Mouse (Mus musculus): Measurements from ENCODE around the gene Hist3h2ba. TPM values are rescaled to one million over a fixed set of nuclear protein-coding genes. Genes with fewer than 3 reads are reported as not detected.

The Hist3h2ba gene
- polyA plus RNA-seq, 1 experiment from 2014 or later = 359 TPM

DNA sequence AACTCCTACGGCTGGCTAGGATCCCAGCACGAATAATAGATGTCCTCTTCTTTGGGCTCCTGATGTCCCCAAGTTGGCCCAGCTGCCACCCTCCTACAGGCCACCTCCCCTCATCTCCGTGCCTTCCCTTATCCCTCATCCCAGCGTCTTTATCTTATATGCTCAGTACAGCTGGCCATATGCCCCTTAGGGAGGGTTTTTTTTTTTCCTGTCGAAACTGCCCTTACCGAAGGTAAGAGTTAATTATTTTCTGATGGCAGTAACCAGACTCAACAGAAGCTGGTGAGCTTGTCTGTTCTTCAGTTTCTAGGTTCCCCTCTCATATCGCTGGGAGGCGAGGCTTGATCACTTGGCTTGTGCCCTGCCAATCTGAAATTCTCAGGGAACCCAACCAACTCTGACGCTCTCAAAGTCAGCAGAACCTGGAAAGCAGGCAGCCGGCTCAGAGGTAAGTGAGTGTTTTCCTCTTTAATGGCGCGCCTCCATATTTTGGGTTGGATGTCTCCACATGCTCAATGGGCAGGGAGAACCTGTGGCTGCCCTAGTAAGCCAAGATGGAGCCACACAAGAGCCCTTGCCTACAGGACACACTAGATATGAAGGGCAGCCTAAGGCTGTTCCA lies 30.9 kb upstream of the Hist3h2ba start, which contains the start of gene Btnl10:
Btnl10 (plus strand) TSS at position 164 of the 622 bp plus-strand sequence.
- Histone ChIP-seq H3K9me3 (replicated peaks; ENCODE audit: control insufficient read depth, low read length) (no peaks in the 10 kb centered on the region), H3K4me2 (ENCODE audit: low read length) (no peak within 1 kb of the TSS), H3K4me1 (ENCODE audit: control insufficient read depth, insufficient read depth, low read length) (no peaks in the 10 kb centered on the region), H3K36me3 (ENCODE audit: control insufficient read depth, insufficient read depth, low read length) (no peaks in the 10 kb centered on the region), H3K9ac (ENCODE audit: low read length) (no peak within 1 kb of the TSS), H3K4me3 (ENCODE audit: low read depth, low read length) (no peak within 1 kb of the TSS), H3K27me3 (replicated peaks; ENCODE audit: control insufficient read depth, insufficient read depth, low read length) (no peaks in the 10 kb centered on the region), H3K27ac (ENCODE audit: low read depth, low read length) (no peak within 1 kb of the TSS)
- WGBS = 90% methylated on average over 12 of the region's 12 CpGs
- no peak for ATAC-seq
- no peak for DNase-seq (ENCODE audit: low spot score)

DNA sequence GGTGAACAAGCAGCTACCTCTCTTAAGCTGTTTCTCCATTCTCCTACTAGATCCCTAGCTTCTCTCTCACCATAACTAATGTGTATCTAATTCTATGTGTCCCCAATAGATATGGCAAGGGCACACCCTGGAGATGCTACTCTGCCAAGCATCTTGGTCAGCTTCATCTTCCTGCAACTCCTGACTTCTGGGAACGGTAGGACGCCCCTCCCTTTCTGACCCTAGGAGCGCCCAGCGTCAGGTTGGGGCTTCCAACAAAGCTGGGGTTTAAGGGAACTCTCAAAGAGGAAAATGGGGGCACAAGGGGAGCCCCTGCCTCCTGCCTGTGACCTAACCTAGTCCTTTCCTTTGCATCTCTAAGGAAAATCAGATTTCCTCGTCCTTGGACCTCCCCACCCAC lies 30.0 kb upstream of the Hist3h2ba start:
- Histone ChIP-seq H3K9ac (ENCODE audit: low read length) (no peak overlapping the region), H3K4me1 (ENCODE audit: control insufficient read depth, insufficient read depth, low read length) (no peaks in the 10 kb centered on the region), H3K9me3 (replicated peaks; ENCODE audit: control insufficient read depth, low read length) (no peaks in the 10 kb centered on the region), H3K27ac (ENCODE audit: low read depth, low read length) (no peak overlapping the region), H3K4me2 (ENCODE audit: low read length) (no peak overlapping the region), H3K4me3 (ENCODE audit: low read depth, low read length) (no peak overlapping the region), H3K27me3 (replicated peaks; ENCODE audit: control insufficient read depth, insufficient read depth, low read length) (no peaks in the 10 kb centered on the region), H3K36me3 (ENCODE audit: control insufficient read depth, insufficient read depth, low read length) (no peaks in the 10 kb centered on the region)
- DNase-seq (ENCODE audit: low spot score) (no peak), ATAC-seq (no peak)
- WGBS = 66% methylated on average over 5 of the region's 5 CpGs

DNA sequence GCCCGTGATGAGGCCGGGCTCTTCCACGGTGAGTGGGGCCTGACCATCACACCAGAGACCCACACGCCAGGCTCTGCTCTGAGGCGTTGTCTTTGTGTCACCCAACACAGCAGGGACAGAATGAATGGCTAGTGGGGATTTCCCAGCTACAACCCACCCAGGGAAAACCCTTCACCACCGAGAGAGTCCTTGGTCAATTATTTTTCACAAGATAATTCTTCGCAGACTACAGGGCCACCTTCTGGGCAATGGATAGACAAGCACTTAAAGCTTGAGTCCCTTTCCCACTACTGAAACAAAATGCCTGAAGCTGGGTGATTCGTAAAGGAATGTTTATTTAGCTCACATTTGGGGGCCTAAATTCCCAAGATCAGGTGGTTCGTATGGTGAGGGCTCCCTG lies 26.3 kb upstream of the Hist3h2ba start:
- no peaks in the 10 kb centered on the region for H3K27me3 ChIP-seq (replicated peaks; ENCODE audit: control insufficient read depth, insufficient read depth, low read length)
- DNase-seq (ENCODE audit: low spot score) (no peak), ATAC-seq (no peak)
- H3K9ac ChIP-seq (ENCODE audit: low read length) = no peak overlapping the region
- H3K36me3 ChIP-seq (ENCODE audit: control insufficient read depth, insufficient read depth, low read length) = no peaks in the 10 kb centered on the region
- no peak overlapping the region for H3K27ac ChIP-seq (ENCODE audit: low read depth, low read length)
- H3K9me3 ChIP-seq (replicated peaks; ENCODE audit: control insufficient read depth, low read length) = no peaks in the 10 kb centered on the region
- 85% methylated on average over 9 of the region's 9 CpGs for WGBS
- H3K4me1 ChIP-seq (ENCODE audit: control insufficient read depth, insufficient read depth, low read length) = no peaks in the 10 kb centered on the region
- no peak overlapping the region for H3K4me2 ChIP-seq (ENCODE audit: low read length)
- no peak overlapping the region for H3K4me3 ChIP-seq (ENCODE audit: low read depth, low read length)

DNA sequence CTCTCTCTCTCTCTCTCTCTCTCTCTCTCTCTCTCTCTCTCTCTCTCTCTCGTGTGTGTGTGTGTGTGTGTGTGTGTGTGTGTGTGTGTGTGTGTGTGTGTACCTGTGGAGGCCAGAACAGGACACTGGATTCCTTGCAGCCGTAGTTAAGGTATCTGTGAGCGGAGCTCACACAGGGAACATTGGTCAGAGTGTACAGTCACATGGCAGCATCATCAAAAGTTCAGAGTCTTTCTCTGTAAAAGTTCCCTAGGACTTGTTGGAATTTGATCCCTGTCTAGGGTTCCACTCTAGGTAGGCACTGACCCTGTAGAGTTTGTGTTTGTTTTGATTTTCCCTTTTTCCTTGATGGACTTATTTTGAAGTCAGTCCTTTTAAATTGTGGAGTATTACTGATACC lies 22.1 kb upstream of the Hist3h2ba start:
- ATAC-seq (no peak), DNase-seq (ENCODE audit: low spot score) (no peak)
- H3K4me2 ChIP-seq (ENCODE audit: low read length) = no peak overlapping the region
- peaks cover 9% of the 10 kb centered on the region for H3K36me3 ChIP-seq (ENCODE audit: control insufficient read depth, insufficient read depth, low read length)
- no peaks in the 10 kb centered on the region for H3K9me3 ChIP-seq (replicated peaks; ENCODE audit: control insufficient read depth, low read length)
- H3K4me1 ChIP-seq (ENCODE audit: control insufficient read depth, insufficient read depth, low read length) = no peaks in the 10 kb centered on the region
- no peak overlapping the region for H3K9ac ChIP-seq (ENCODE audit: low read length)
- no peak overlapping the region for H3K27ac ChIP-seq (ENCODE audit: low read depth, low read length)
- no peak overlapping the region for H3K4me3 ChIP-seq (ENCODE audit: low read depth, low read length)
- no peaks in the 10 kb centered on the region for H3K27me3 ChIP-seq (replicated peaks; ENCODE audit: control insufficient read depth, insufficient read depth, low read length)
- WGBS = 94% methylated on average over 2 of the region's 3 CpGs

DNA sequence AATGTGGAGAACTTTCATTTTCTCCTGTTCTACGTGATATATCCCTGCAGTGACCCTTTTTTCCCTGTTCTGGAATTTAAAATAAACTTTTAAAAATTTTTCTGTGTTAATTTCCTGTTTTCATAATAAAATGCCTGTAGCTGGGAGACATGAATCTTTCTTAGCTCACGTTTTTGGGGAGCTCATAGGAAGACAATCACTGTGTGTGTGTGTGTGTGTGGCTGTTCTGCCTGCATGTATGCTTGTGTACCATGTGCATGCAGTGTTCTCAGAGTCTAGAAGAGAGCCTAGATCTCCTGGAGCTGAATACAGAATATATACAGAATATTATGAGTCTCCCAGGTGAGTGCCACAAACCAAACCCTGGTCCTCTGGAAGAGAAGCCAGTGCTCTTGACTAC lies 21.7 kb upstream of the Hist3h2ba start:
- Histone ChIP-seq H3K9me3 (replicated peaks; ENCODE audit: control insufficient read depth, low read length) (no peaks in the 10 kb centered on the region), H3K4me2 (ENCODE audit: low read length) (no peak overlapping the region), H3K27me3 (replicated peaks; ENCODE audit: control insufficient read depth, insufficient read depth, low read length) (no peaks in the 10 kb centered on the region), H3K36me3 (ENCODE audit: control insufficient read depth, insufficient read depth, low read length) (peaks cover 13% of the 10 kb centered on the region), H3K27ac (ENCODE audit: low read depth, low read length) (no peak overlapping the region), H3K4me1 (ENCODE audit: control insufficient read depth, insufficient read depth, low read length) (no peaks in the 10 kb centered on the region), H3K4me3 (ENCODE audit: low read depth, low read length) (no peak overlapping the region), H3K9ac (ENCODE audit: low read length) (no peak overlapping the region)
- 80% methylated on average over 2 of the region's 2 CpGs for WGBS
- ATAC-seq = no peak
- DNase-seq (ENCODE audit: low spot score) = no peak

DNA sequence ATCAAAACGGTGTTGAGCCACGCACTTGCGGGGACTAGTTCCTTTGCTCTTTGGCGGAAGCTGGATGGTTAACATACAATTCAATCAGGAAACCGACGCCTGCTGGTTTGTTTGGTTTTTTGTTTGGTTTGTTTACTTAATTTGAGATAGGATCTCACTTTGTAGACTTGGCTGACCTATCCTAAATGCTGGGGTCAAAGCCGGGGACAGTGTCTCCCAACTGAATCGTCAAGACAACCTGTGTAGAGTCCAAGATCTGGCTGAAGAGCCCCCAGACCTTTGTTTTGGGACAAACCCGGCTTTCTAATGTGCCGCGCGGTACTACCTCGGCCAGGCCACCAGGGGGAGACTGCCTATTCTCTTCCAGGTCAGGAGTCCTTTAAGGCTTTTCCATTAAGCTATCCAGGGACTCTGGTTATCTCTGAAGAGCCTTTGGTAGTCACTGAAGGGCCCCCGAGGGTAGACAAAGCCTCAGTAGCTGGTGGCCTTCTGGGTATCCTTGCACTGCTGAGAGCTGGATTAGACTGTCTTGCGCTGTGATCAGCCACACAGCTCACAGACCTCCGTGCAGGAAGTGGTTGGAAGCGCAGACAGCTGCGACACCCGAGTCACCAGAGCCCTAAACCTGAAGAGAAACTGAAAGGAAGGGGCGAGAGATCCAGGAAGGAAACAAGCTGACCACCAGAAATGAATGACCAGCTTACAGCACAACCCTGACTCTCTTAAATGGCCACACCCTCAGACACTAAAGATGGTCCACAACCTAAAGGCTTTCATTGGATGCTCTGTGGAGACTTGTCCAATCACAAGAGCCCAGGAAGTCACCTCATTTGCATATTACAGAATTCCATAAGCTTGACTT lies 20.7 kb upstream of the Hist3h2ba start:
- Histone ChIP-seq H3K27me3 (replicated peaks; ENCODE audit: control insufficient read depth, insufficient read depth, low read length) (no peaks in the 10 kb centered on the region), H3K4me3 (ENCODE audit: low read depth, low read length) (no peak overlapping the region), H3K27ac (ENCODE audit: low read depth, low read length) (no peak overlapping the region), H3K9ac (ENCODE audit: low read length) (0 out of 2 replicates have a peak overlapping the region, but pooled peaks have one; percentile 7), H3K9me3 (replicated peaks; ENCODE audit: control insufficient read depth, low read length) (no peaks in the 10 kb centered on the region), H3K4me1 (ENCODE audit: control insufficient read depth, insufficient read depth, low read length) (no peaks in the 10 kb centered on the region), H3K36me3 (ENCODE audit: control insufficient read depth, insufficient read depth, low read length) (peaks cover 23% of the 10 kb centered on the region), H3K4me2 (ENCODE audit: low read length) (peak overlapping the region; percentile 28; the same call in 1 of the 2 replicates)
- WGBS = 36% methylated on average over 20 of the region's 20 CpGs
- DNase-seq (ENCODE audit: low spot score) = peak; percentile 79
- ATAC-seq = peak; percentile 66

DNA sequence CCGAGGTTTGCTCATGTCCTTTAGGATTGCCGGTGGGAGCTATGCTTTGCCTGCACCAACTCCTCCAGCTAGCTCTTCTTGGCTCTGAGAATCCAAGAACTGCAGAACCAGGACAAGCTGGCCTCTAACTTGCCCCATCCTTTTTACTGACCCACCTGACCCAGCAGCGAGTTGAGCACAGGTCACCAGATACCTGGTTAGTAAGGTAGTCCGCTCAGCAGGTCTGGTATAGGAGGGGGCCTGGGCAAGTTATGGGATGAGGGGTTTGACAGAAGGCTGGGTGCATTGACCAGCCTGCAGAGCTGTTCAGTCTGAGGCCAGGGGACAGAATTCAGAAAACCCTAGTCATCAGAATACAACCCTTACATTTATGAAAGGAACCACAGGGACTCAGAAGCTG lies 19.7 kb upstream of the Hist3h2ba start:
- Histone ChIP-seq H3K9me3 (replicated peaks; ENCODE audit: control insufficient read depth, low read length) (no peaks in the 10 kb centered on the region), H3K9ac (ENCODE audit: low read length) (no peak overlapping the region), H3K36me3 (ENCODE audit: control insufficient read depth, insufficient read depth, low read length) (peaks cover 33% of the 10 kb centered on the region), H3K27ac (ENCODE audit: low read depth, low read length) (no peak overlapping the region), H3K4me2 (ENCODE audit: low read length) (no peak overlapping the region), H3K27me3 (replicated peaks; ENCODE audit: control insufficient read depth, insufficient read depth, low read length) (no peaks in the 10 kb centered on the region), H3K4me3 (ENCODE audit: low read depth, low read length) (no peak overlapping the region), H3K4me1 (ENCODE audit: control insufficient read depth, insufficient read depth, low read length) (no peaks in the 10 kb centered on the region)
- no peak for DNase-seq (ENCODE audit: low spot score)
- ATAC-seq = no peak
- WGBS = 73% methylated on average over 4 of the region's 4 CpGs

DNA sequence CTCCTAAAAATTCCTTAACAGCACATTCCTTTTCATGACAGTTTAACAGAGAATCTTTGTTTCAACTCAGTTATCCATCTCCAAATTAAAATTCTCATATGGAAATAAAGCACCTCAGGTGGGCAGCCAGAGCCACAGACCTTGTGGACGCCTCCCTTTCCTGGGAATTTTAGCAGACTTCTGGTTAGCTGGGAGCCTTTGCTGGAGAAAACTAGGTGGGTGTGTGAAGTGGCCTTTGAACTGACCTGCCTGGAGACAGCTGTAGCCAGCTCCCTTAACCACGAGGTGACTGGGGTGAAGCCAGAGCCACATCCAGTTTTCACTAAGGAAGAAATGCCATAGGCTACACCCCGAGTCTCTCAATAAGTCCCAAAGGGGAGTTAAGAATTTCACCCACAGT lies 19.1 kb upstream of the Hist3h2ba start:
- H3K9me3 ChIP-seq (replicated peaks; ENCODE audit: control insufficient read depth, low read length) = no peaks in the 10 kb centered on the region
- H3K4me3 ChIP-seq (ENCODE audit: low read depth, low read length) = no peak overlapping the region
- no peaks in the 10 kb centered on the region for H3K27me3 ChIP-seq (replicated peaks; ENCODE audit: control insufficient read depth, insufficient read depth, low read length)
- no peak overlapping the region for H3K4me2 ChIP-seq (ENCODE audit: low read length)
- DNase-seq (ENCODE audit: low spot score) = no peak
- H3K4me1 ChIP-seq (ENCODE audit: control insufficient read depth, insufficient read depth, low read length) = no peaks in the 10 kb centered on the region
- no peak overlapping the region for H3K27ac ChIP-seq (ENCODE audit: low read depth, low read length)
- no peak overlapping the region for H3K9ac ChIP-seq (ENCODE audit: low read length)
- H3K36me3 ChIP-seq (ENCODE audit: control insufficient read depth, insufficient read depth, low read length) = peaks cover 38% of the 10 kb centered on the region
- 67% methylated on average over 3 of the region's 3 CpGs for WGBS
- no peak for ATAC-seq

DNA sequence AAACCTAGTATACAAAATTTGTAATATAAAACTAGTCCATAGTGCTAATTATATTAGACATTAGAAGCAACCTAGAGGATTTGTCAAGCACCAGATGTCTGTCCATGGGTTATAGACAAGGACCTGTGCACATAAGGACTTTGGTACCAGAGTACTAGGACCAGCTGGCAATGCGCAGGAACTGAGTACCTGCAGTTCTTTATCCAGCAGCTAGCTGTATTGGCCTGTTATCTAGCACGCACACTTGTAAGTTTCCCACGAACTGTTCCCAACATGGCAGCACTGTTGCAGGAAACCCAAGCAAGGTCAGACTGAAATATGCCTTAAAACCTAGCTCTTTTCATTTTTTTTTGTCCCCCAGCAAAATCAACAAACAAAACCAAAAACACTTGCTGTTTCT lies 18.5 kb upstream of the Hist3h2ba start:
- Histone ChIP-seq H3K36me3 (ENCODE audit: control insufficient read depth, insufficient read depth, low read length) (peaks cover 43% of the 10 kb centered on the region), H3K4me3 (ENCODE audit: low read depth, low read length) (no peak overlapping the region), H3K4me1 (ENCODE audit: control insufficient read depth, insufficient read depth, low read length) (no peaks in the 10 kb centered on the region), H3K9me3 (replicated peaks; ENCODE audit: control insufficient read depth, low read length) (no peaks in the 10 kb centered on the region), H3K9ac (ENCODE audit: low read length) (no peak overlapping the region), H3K27ac (ENCODE audit: low read depth, low read length) (no peak overlapping the region), H3K27me3 (replicated peaks; ENCODE audit: control insufficient read depth, insufficient read depth, low read length) (no peaks in the 10 kb centered on the region), H3K4me2 (ENCODE audit: low read length) (no peak overlapping the region)
- WGBS = 91% methylated on average over 3 of the region's 3 CpGs
- ATAC-seq (no peak), DNase-seq (ENCODE audit: low spot score) (no peak)

Measured in forebrain, embryonic 14.5 days (tissue).